In the genomic region with DNA sequence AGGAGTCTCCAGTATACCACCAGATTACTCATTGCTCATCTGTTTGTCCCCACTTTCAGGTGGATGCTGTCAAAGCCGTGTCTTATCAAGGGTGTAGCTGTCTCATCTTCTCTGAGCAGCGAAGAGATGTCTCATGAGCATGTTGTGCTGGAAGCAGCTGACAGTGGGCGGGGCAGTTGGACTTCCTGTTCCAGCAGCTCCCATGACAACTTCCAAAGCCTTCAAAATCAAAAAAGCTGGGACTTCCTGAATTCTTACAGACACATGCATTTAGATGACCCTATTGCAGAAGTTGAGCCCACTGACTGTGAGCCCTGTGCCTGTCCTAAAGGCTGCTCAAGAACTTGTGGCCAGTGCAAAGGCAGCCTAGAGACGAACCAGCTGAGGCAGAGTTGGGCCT, we compare ENCODE assay signal across 14 mouse cellular contexts.
DNase-seq lines count a peak whose midpoint lies in the region; ATAC-seq and TF ChIP-seq lines count a peak whose summit lies in the region.
"Had no signal": no experiment of that assay in that cellular context is flagged by ENCODE, and none has a peak within 500 bp of the region (broad histone marks: within the 10 kb centered on the region; RNA-seq: fewer than 3 reads in every experiment).

No protein-coding gene starts in this region.

- 77% methylated on average over 4 of the region's 4 CpGs for WGBS in kidney, postnatal 0 days
- WGBS in kidney, embryonic 14.5 days, result 87% methylated on average over 4 of the region's 4 CpGs

- no peak for TF ChIP-seq POLR2A in MEL (IDR thresholded peaks at IDR 0.05; ENCODE audit: control insufficient read depth in 1 of 2, insufficient read depth in 1 of 2, low read depth in 1 of 2, low read length in 2 of 2, poor library complexity in 1 of 2)

- no peak overlapping the region for H3K4me3 ChIP-seq in kidney, postnatal 0 days (replicated peaks; ENCODE audit: low read depth, low read length)
- H3K4me3 ChIP-seq in kidney, embryonic 14.5 days (ENCODE audit: low read length), result no peak overlapping the region
- no peak overlapping the region for H3K4me3 ChIP-seq in MEL (ENCODE audit: control insufficient read depth in 1 of 2, insufficient read depth in 1 of 2, low read depth in 2 of 2, low read length in 2 of 2)
- no peak overlapping the region for H3K4me3 ChIP-seq in gastrocnemius, adult 2 months
- H3K4me3 ChIP-seq: erythroblast, embryonic 14.5 days; lung, embryonic 15.5 days; neural tube, embryonic 12.5 days had no signal

- peaks cover 34% of the 10 kb centered on the region for H3K36me3 ChIP-seq in kidney, postnatal 0 days (ENCODE audit: insufficient read depth, low read length)
- H3K36me3 ChIP-seq in kidney, embryonic 14.5 days (ENCODE audit: control insufficient read depth, insufficient read depth, low read length), result peaks cover 31% of the 10 kb centered on the region
- H3K36me3 ChIP-seq in MEL (ENCODE audit: control insufficient read depth in 1 of 2, insufficient read depth in 2 of 2, low read length in 2 of 2), result peaks cover 0 to 26% of the 10 kb centered on the region in 2 experiments; a peak in 2 of 4 replicates

- H3K27ac ChIP-seq in kidney, postnatal 0 days, result no peak overlapping the region
- H3K27ac ChIP-seq in kidney, embryonic 14.5 days (ENCODE audit: low read depth, low read length), result no peak overlapping the region
- H3K27ac ChIP-seq in MEL (ENCODE audit: control insufficient read depth, low read depth, low read length), result no peak overlapping the region
- no peak overlapping the region for H3K27ac ChIP-seq in gastrocnemius, adult 2 months
- H3K27ac ChIP-seq: lung, embryonic 15.5 days; neural tube, embryonic 12.5 days had no signal

- no peaks in the 10 kb centered on the region for H3K27me3 ChIP-seq in kidney, postnatal 0 days (ENCODE audit: insufficient read depth, low read length)
- no peaks in the 10 kb centered on the region for H3K27me3 ChIP-seq in kidney, embryonic 14.5 days (ENCODE audit: control insufficient read depth, insufficient read depth, low read length)
- H3K27me3 ChIP-seq in MEL (ENCODE audit: control insufficient read depth in 1 of 2, insufficient read depth in 2 of 2, low read length in 2 of 2), result no peaks in the 10 kb centered on the region
- H3K27me3 ChIP-seq: lung, embryonic 15.5 days; neural tube, embryonic 12.5 days had no signal

- intact Hi-C loops in gastrocnemius, adult 2 months (cut with DNase I), result no loop called here

- H3K4me2 ChIP-seq in kidney, postnatal 0 days (ENCODE audit: low read length), result no peak overlapping the region
- H3K4me2 ChIP-seq in kidney, embryonic 14.5 days (replicated peaks; ENCODE audit: low read depth, low read length), result no peak overlapping the region
- H3K4me2 ChIP-seq: lung, embryonic 15.5 days; neural tube, embryonic 12.5 days had no signal

- TF ChIP-seq CTCF in kidney, postnatal 0 days (IDR thresholded peaks at IDR 0.05; ENCODE audit: low read depth), result no peak
- TF ChIP-seq CTCF in MEL (IDR thresholded peaks at IDR 0.05 in 2 of 3, conservative IDR thresholded peaks at IDR 0.05 in 1 of 3; ENCODE audit: control insufficient read depth in 1 of 3, insufficient read depth in 1 of 3, low read depth in 2 of 3, low read length in 3 of 3, poor library complexity in 1 of 3, severe bottlenecking in 1 of 3), result no peak
- no peak for TF ChIP-seq CTCF in gastrocnemius, adult 2 months (IDR thresholded peaks at IDR 0.05)

- TF ChIP-seq EP300 in MEL (IDR thresholded peaks at IDR 0.05; ENCODE audit: low read depth in 1 of 2, low read length in 2 of 2), result no peak

- no peak for ATAC-seq in kidney, postnatal 0 days (replicated peaks; ENCODE audit: low FRiP score, low read depth)
- no peak for ATAC-seq in kidney, embryonic 14.5 days (ENCODE audit: low FRiP score, low TSS enrichment)

- no peak for TF ChIP-seq RAD21 in MEL (IDR thresholded peaks at IDR 0.05; ENCODE audit: low read depth, low read length)

- H3K9ac ChIP-seq in kidney, postnatal 0 days (ENCODE audit: low read depth, low read length), result no peak overlapping the region
- no peak overlapping the region for H3K9ac ChIP-seq in kidney, embryonic 14.5 days (ENCODE audit: low read depth, low read length)
- H3K9ac ChIP-seq in MEL (ENCODE audit: control insufficient read depth, low read depth, low read length, poor library complexity, severe bottlenecking), result no peak overlapping the region
- H3K9ac ChIP-seq: lung, embryonic 15.5 days; neural tube, embryonic 12.5 days had no signal

- no peaks in the 10 kb centered on the region for H3K9me3 ChIP-seq in kidney, postnatal 0 days (replicated peaks; ENCODE audit: low read length)
- no peaks in the 10 kb centered on the region for H3K9me3 ChIP-seq in kidney, embryonic 14.5 days (ENCODE audit: control insufficient read depth, low read length)
- H3K9me3 ChIP-seq in MEL (replicated peaks; ENCODE audit: insufficient read depth, low read length), result no peaks in the 10 kb centered on the region
- H3K9me3 ChIP-seq: lung, embryonic 15.5 days; neural tube, embryonic 12.5 days had no signal

- no peaks in the 10 kb centered on the region for H3K4me1 ChIP-seq in kidney, postnatal 0 days (replicated peaks; ENCODE audit: insufficient read depth, low read length)
- H3K4me1 ChIP-seq in kidney, embryonic 14.5 days (ENCODE audit: control insufficient read depth, insufficient read depth, low read length), result no peaks in the 10 kb centered on the region
- H3K4me1 ChIP-seq in MEL (ENCODE audit: control insufficient read depth in 1 of 2, insufficient read depth in 2 of 2, low read length in 2 of 2), result 0 out of 4 replicates have a peak, but pooled peaks cover 0 to 3% of the 10 kb centered on the region in 2 experiments
- H3K4me1 ChIP-seq: lung, embryonic 15.5 days; neural tube, embryonic 12.5 days had no signal

- DNase-seq in kidney, postnatal 0 days (ENCODE audit: low spot score), result peak; percentile 22
- DNase-seq in MEL (ENCODE audit: low read depth, low spot score), result peak; percentile 74
- peak; percentile 65 for DNase-seq in gastrocnemius, adult 2 months
- peak; percentile 31 to 42 for DNase-seq in kidney, postnatal 4 days
- no peak for DNase-seq in spleen, postnatal 36 days (ENCODE audit: low spot score in 2 of 2)
- no peak for DNase-seq in B cell, adult 2 months
- DNase-seq in urinary bladder, postnatal 25 days (ENCODE audit: low spot score), result no peak
- DNase-seq: cerebellum, adult 8-10 months; spleen, adult 18-20 months; thymus, postnatal 25 days had no signal

- H3K79me2 ChIP-seq in MEL (ENCODE audit: control insufficient read depth, insufficient read depth, low read length, poor library complexity), result no peaks in the 10 kb centered on the region

TF ChIP-seq in MEL, 35 proteins besides CTCF, POLR2A, EP300 and RAD21 (continues in another document):
- no peak for TF ChIP-seq KAT2A (conservative IDR thresholded peaks at IDR 0.05; ENCODE audit: low read depth, low read length)
- TF ChIP-seq MAX (IDR thresholded peaks at IDR 0.05; ENCODE audit: low read length), result peak; percentile 42
- TF ChIP-seq MAZ (IDR thresholded peaks at IDR 0.05; ENCODE audit: low read depth, low read length), result no peak
- no peak for TF ChIP-seq JUND (IDR thresholded peaks at IDR 0.05; ENCODE audit: low read depth, low read length)
- no peak for TF ChIP-seq HCFC1 (IDR thresholded peaks at IDR 0.05; ENCODE audit: low read depth, low read length)
- TF ChIP-seq POLR2AphosphoS2 (IDR thresholded peaks at IDR 0.05; ENCODE audit: low read length), result no peak
- TF ChIP-seq TBP (IDR thresholded peaks at IDR 0.05; ENCODE audit: low read depth, low read length), result no peak
- TF ChIP-seq NELFE (IDR thresholded peaks at IDR 0.05; ENCODE audit: low read depth, low read length), result no peak
- TF ChIP-seq E2F4 (IDR thresholded peaks at IDR 0.05; ENCODE audit: borderline replicate concordance, low read depth, low read length), result no peak
- TF ChIP-seq ZC3H11A (IDR thresholded peaks at IDR 0.05; ENCODE audit: low read depth, low read length), result no peak
- TF ChIP-seq USF1 (IDR thresholded peaks at IDR 0.05; ENCODE audit: low read depth, low read length), result no peak
- TF ChIP-seq SMC3 (IDR thresholded peaks at IDR 0.05; ENCODE audit: low read depth, low read length), result no peak
- TF ChIP-seq ETS1 (IDR thresholded peaks at IDR 0.05; ENCODE audit: low read depth, low read length), result peak; percentile 65
- TF ChIP-seq RCOR1 (IDR thresholded peaks at IDR 0.05; ENCODE audit: low read depth, low read length), result no peak
- peak; percentile 68 for TF ChIP-seq MXI1 (IDR thresholded peaks at IDR 0.05; ENCODE audit: low read depth, low read length)
- TF ChIP-seq TAL1 (IDR thresholded peaks at IDR 0.05; ENCODE audit: low read length), result no peak
- TF ChIP-seq CHD2 (IDR thresholded peaks at IDR 0.05; ENCODE audit: low read length), result no peak
- TF ChIP-seq GATA1 (IDR thresholded peaks at IDR 0.05; ENCODE audit: low read depth, low read length), result 0 out of 2 replicates have a peak, but pooled peaks have one; percentile 10
- no peak for TF ChIP-seq TCF12 (IDR thresholded peaks at IDR 0.05; ENCODE audit: low read depth, low read length)
- TF ChIP-seq MYC (IDR thresholded peaks at IDR 0.05; ENCODE audit: low read depth, low read length), result no peak
- peak; percentile 88 for TF ChIP-seq SIN3A (IDR thresholded peaks at IDR 0.05; ENCODE audit: low read length)
- no peak for TF ChIP-seq GABPA (IDR thresholded peaks at IDR 0.05; ENCODE audit: low read depth, low read length)
- no peak for TF ChIP-seq BHLHE40 (IDR thresholded peaks at IDR 0.05; ENCODE audit: borderline replicate concordance, low read depth, low read length)
- TF ChIP-seq ZMIZ1 (IDR thresholded peaks at IDR 0.05; ENCODE audit: low read depth, low read length), result no peak
- no peak for TF ChIP-seq USF2 (IDR thresholded peaks at IDR 0.05; ENCODE audit: borderline replicate concordance in 1 of 2, insufficient read depth in 1 of 2, low read depth in 1 of 2, low read length in 2 of 2)
- TF ChIP-seq ZKSCAN1 (IDR thresholded peaks at IDR 0.05; ENCODE audit: low read depth, low read length), result no peak
- no peak for TF ChIP-seq UBTF (IDR thresholded peaks at IDR 0.05; ENCODE audit: borderline replicate concordance, insufficient read depth, low read depth, low read length)
- no peak for TF ChIP-seq NRF1 (IDR thresholded peaks at IDR 0.05; ENCODE audit: insufficient read depth, low read depth, low read length, poor library complexity, severe bottlenecking)
- no peak for TF ChIP-seq MEF2A (IDR thresholded peaks at IDR 0.05; ENCODE audit: extremely low read depth, insufficient replicate concordance, low read depth, low read length, poor library complexity, severe bottlenecking)
- no peak for TF ChIP-seq MYB (IDR thresholded peaks at IDR 0.05; ENCODE audit: low read depth, low read length)
- TF ChIP-seq MAFK (IDR thresholded peaks at IDR 0.05; ENCODE audit: borderline replicate concordance, low read depth, low read length), result no peak
- no peak for TF ChIP-seq CHD1 (IDR thresholded peaks at IDR 0.05; ENCODE audit: low read depth, low read length)
- no peak for TF ChIP-seq POLR2AphosphoS5 (IDR thresholded peaks at IDR 0.05; ENCODE audit: borderline replicate concordance, low read depth, low read length)

Comparison
In these comparisons a context has a peak if more than half of its experiments do, and no peak if none do; other contexts are left out.
1. DNase-seq: peak in kidney, postnatal 0 days (single experiment), MEL (single experiment), gastrocnemius, adult 2 months (single experiment) and kidney, postnatal 4 days (2 of 2); none in spleen, postnatal 36 days (0 of 2), B cell, adult 2 months (0 of 2) and urinary bladder, postnatal 25 days (single experiment).